Mouse (Mus musculus): ENCODE data around the gene Slit3. TPM values are rescaled to one million over a fixed set of nuclear protein-coding genes. Genes with fewer than 3 reads are reported as not detected.
A peak's percentile ranks its signal among the peaks of the same experiment; 100 is the strongest.

Gene Slit3
- total and polyA plus RNA-seq, 3 experiments, result 0.55 to 4.8 (median 2.8) TPM

GRCm38 (mm10) chr11:35444489-35445100, 323.6 kb downstream of the Slit3 start:
- Histone ChIP-seq H3K9ac (ENCODE audit: insufficient read depth, low read depth) (no peak overlapping the region), H3K27ac (ENCODE audit: insufficient read depth, low read depth) (no peak overlapping the region), H3K4me2 (ENCODE audit: insufficient read depth, low read depth, poor library complexity, severe bottlenecking) (no peak overlapping the region), H3K4me1 (ENCODE audit: control insufficient read depth in 1 of 2, insufficient read depth in 2 of 2) (peaks cover 2 to 29% of the 10 kb centered on the region in 2 experiments; a peak in 3 of 4 replicates), H3K4me3 (replicated peaks in 1 of 3; ENCODE audit: low read depth in 2 of 3, low read length in 2 of 3, poor library complexity in 1 of 3) (no peak overlapping the region), H3K9me3 (replicated peaks; ENCODE audit: low read length) (no peaks in the 10 kb centered on the region), H3K36me3 (replicated peaks in 1 of 2; ENCODE audit: control insufficient read depth in 1 of 2, insufficient read depth in 1 of 2, low read length in 1 of 2) (no peaks in the 10 kb centered on the region), H3K27me3 (replicated peaks) (no peaks in the 10 kb centered on the region), H3K79me2 (replicated peaks; ENCODE audit: control insufficient read depth, extremely low read depth, insufficient read depth, poor library complexity, severe bottlenecking) (no peaks in the 10 kb centered on the region)
- TF ChIP-seq RCOR1 (conservative IDR thresholded peaks at IDR 0.05; ENCODE audit: low read depth, low read length) (no peak), CHD2 (IDR thresholded peaks at IDR 0.05; ENCODE audit: low read length) (peak; percentile 23; the same call in 1 of the 2 replicates)
- DNase-seq (ENCODE audit: extremely low read depth), result no peak
- in situ Hi-C loops (cut with MboI; ENCODE audit: low pct_ligation_motif_present, low pct_unique_long_range_greater_than_20kb, low sequenced_read_pairs) (loop anchor here (25.0 kb wide), 1 partner anchor 218 kb away; no protein-coding TSS in a partner anchor), dilution Hi-C loops (cut with MboI; ENCODE audit: extremely low pct_ligation_motif_present, extremely low pct_unique_long_range_greater_than_20kb, low sequenced_read_pairs) (no loop called here)

- Histone ChIP-seq H3K9me3 (replicated peaks; ENCODE audit: low read length) (no peaks in the 10 kb centered on the region), H3K36me3 (replicated peaks in 1 of 2; ENCODE audit: control insufficient read depth in 1 of 2, insufficient read depth in 1 of 2, low read length in 1 of 2) (no peaks in the 10 kb centered on the region), H3K27ac (ENCODE audit: insufficient read depth, low read depth) (no peak overlapping the region), H3K27me3 (replicated peaks) (no peaks in the 10 kb centered on the region), H3K4me2 (ENCODE audit: insufficient read depth, low read depth, poor library complexity, severe bottlenecking) (no peak overlapping the region), H3K4me1 (ENCODE audit: control insufficient read depth in 1 of 2, insufficient read depth in 2 of 2) (peaks cover 0 to 40% of the 10 kb centered on the region in 2 experiments; a peak in 3 of 4 replicates), H3K79me2 (replicated peaks; ENCODE audit: control insufficient read depth, extremely low read depth, insufficient read depth, poor library complexity, severe bottlenecking) (no peaks in the 10 kb centered on the region), H3K9ac (ENCODE audit: insufficient read depth, low read depth) (no peak overlapping the region), H3K4me3 (replicated peaks in 1 of 3; ENCODE audit: low read depth in 2 of 3, low read length in 2 of 3, poor library complexity in 1 of 3) (no peak overlapping the region)
- dilution Hi-C loops (cut with MboI; ENCODE audit: extremely low pct_ligation_motif_present, extremely low pct_unique_long_range_greater_than_20kb, low sequenced_read_pairs), result no loop called here
- in situ Hi-C loops (cut with MboI; ENCODE audit: low pct_ligation_motif_present, low pct_unique_long_range_greater_than_20kb, low sequenced_read_pairs), result loop anchor here (25.0 kb wide), 1 partner anchor 214 kb away; no protein-coding TSS in a partner anchor
- no peak for TF ChIP-seq NRF1 (IDR thresholded peaks at IDR 0.05; ENCODE audit: low read depth, low read length)
- TF ChIP-seq ZNF384 (IDR thresholded peaks at IDR 0.05; ENCODE audit: low read depth, low read length), result no peak
- peak; percentile 26 for TF ChIP-seq USF1 (IDR thresholded peaks at IDR 0.05; ENCODE audit: low read depth, low read length)
- TF ChIP-seq MAX (IDR thresholded peaks at IDR 0.05; ENCODE audit: low read length), result no peak
- no peak for TF ChIP-seq GABPA (IDR thresholded peaks at IDR 0.05; ENCODE audit: insufficient replicate concordance, low read depth, low read length)
- no peak for TF ChIP-seq ZMIZ1 (IDR thresholded peaks at IDR 0.05; ENCODE audit: low read depth, low read length)
- no peak for TF ChIP-seq MEF2A (IDR thresholded peaks at IDR 0.05; ENCODE audit: borderline replicate concordance, low read depth, low read length)
- no peak for TF ChIP-seq CHD1 (IDR thresholded peaks at IDR 0.05; ENCODE audit: low read depth, low read length)
- no peak for DNase-seq (ENCODE audit: extremely low read depth)
These were observed 326.9 kb downstream of the Slit3 start for GRCm38 (mm10) chr11:35447951-35448350.

GRCm38 (mm10) chr11:35449199-35449598, 328.2 kb downstream of the Slit3 start:
- Histone ChIP-seq H3K36me3 (replicated peaks in 1 of 2; ENCODE audit: control insufficient read depth in 1 of 2, insufficient read depth in 1 of 2, low read length in 1 of 2) (no peaks in the 10 kb centered on the region), H3K4me3 (replicated peaks in 1 of 3; ENCODE audit: low read depth in 2 of 3, low read length in 2 of 3, poor library complexity in 1 of 3) (no peak overlapping the region), H3K4me1 (ENCODE audit: control insufficient read depth in 1 of 2, insufficient read depth in 2 of 2) (peaks cover 0 to 37% of the 10 kb centered on the region in 2 experiments; a peak in 3 of 4 replicates), H3K9me3 (replicated peaks; ENCODE audit: low read length) (no peaks in the 10 kb centered on the region), H3K27ac (ENCODE audit: insufficient read depth, low read depth) (no peak overlapping the region), H3K79me2 (replicated peaks; ENCODE audit: control insufficient read depth, extremely low read depth, insufficient read depth, poor library complexity, severe bottlenecking) (no peaks in the 10 kb centered on the region), H3K27me3 (replicated peaks) (no peaks in the 10 kb centered on the region), H3K4me2 (ENCODE audit: insufficient read depth, low read depth, poor library complexity, severe bottlenecking) (no peak overlapping the region), H3K9ac (ENCODE audit: insufficient read depth, low read depth) (no peak overlapping the region)
- in situ Hi-C loops (cut with MboI; ENCODE audit: low pct_ligation_motif_present, low pct_unique_long_range_greater_than_20kb, low sequenced_read_pairs), result loop anchor here (25.0 kb wide), 1 partner anchor 213 kb away; no protein-coding TSS in a partner anchor
- TF ChIP-seq RCOR1 (conservative IDR thresholded peaks at IDR 0.05; ENCODE audit: low read depth, low read length), result no peak
- dilution Hi-C loops (cut with MboI; ENCODE audit: extremely low pct_ligation_motif_present, extremely low pct_unique_long_range_greater_than_20kb, low sequenced_read_pairs), result no loop called here
- no peak for DNase-seq (ENCODE audit: extremely low read depth)
